Mouse (Mus musculus): ENCODE data around the gene Inf2. TPM values are rescaled to one million over a fixed set of nuclear protein-coding genes. Genes with fewer than 3 reads are reported as not detected.

Gene Inf2
- polyA plus RNA-seq, 1 experiment from 2014 or later: 5.3 TPM

DNA sequence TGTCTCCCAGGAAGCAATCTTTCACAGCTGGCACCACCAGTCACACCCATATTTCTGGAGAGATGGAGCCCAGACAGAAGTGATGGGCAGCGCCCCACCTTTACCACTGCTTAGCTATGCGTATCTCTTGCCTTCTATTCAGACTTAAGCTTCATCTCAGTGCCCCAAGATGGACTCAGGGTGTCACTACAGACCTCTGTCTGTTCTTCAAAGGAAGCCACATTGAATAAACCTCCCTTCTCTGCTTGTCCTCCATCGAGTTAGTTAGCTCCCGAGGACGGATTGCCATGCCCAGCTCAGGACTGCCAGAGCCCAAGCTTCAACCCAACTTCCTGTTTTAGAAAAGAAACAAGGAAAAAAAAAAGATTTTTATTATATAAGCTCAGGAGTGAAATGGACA is 26.1 kb upstream of the Inf2 start:
- Histone ChIP-seq H3K9me3 (ENCODE audit: low read length) (no peaks in the 10 kb centered on the region), H3K4me3 (ENCODE audit: low read length) (no peak overlapping the region), H3K4me1 (ENCODE audit: insufficient read depth, low read length) (no peaks in the 10 kb centered on the region), H3K27me3 (ENCODE audit: insufficient read depth, low read length) (no peaks in the 10 kb centered on the region), H3K27ac (ENCODE audit: low read length) (no peak overlapping the region), H3K36me3 (ENCODE audit: insufficient read depth, low read length) (no peaks in the 10 kb centered on the region), H3K9ac (replicated peaks; ENCODE audit: low read length) (no peak overlapping the region), H3K4me2 (replicated peaks; ENCODE audit: low read depth, low read length) (no peak overlapping the region)
- WGBS: 69% methylated on average over 5 of the region's 5 CpGs
- ATAC-seq (ENCODE audit: low FRiP score, low TSS enrichment): no peak

DNA sequence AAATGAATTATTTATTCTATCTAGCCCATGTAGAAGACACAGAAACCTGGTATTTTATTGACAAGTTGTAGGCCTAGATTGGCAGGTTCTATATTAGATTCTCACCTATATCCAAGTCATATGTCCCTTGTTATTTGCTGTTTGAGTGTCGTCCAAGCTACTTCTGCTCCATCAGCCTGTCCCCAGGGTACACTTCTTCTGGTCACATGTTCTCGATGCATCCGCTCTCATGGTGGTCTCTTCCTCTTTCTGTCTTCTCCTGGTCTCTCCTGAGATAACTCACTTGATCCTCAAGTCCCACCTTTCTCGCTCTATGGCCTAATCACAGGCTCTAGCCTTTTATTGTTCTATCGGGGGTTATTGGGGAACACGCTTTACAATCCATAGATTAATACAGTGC is 25.6 kb upstream of the Inf2 start:
- 92% methylated on average over 6 of the region's 6 CpGs for WGBS
- ATAC-seq (ENCODE audit: low FRiP score, low TSS enrichment): no peak

DNA sequence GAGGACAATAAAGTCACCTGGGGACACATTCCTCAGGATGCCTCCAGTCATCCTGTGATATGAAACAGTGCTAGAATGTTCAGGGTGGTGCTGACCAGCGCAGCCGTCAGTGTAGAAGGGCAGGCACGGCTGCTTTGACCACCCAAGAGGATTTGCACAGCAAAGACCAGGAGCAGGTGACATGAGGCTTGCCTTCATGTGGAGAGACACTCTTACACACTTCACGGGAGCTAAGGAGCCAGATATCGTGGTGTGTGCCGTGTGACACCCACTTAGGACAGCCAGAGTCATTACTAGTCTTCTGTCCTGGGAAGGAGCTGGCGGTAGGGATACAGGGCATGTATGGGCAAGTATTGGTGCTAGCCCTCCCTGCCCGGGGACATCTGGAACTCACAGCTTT is 18.4 kb upstream of the Inf2 start:
- no peak overlapping the region for H3K4me3 ChIP-seq (ENCODE audit: low read length)
- H3K27ac ChIP-seq (ENCODE audit: low read length): no peak overlapping the region
- no peak overlapping the region for H3K4me2 ChIP-seq (replicated peaks; ENCODE audit: low read depth, low read length)
- WGBS: 89% methylated on average over 8 of the region's 8 CpGs
- no peaks in the 10 kb centered on the region for H3K36me3 ChIP-seq (ENCODE audit: insufficient read depth, low read length)
- no peaks in the 10 kb centered on the region for H3K9me3 ChIP-seq (ENCODE audit: low read length)
- no peak for ATAC-seq (ENCODE audit: low FRiP score, low TSS enrichment)
- no peak overlapping the region for H3K9ac ChIP-seq (replicated peaks; ENCODE audit: low read length)
- no peaks in the 10 kb centered on the region for H3K4me1 ChIP-seq (ENCODE audit: insufficient read depth, low read length)
- H3K27me3 ChIP-seq (ENCODE audit: insufficient read depth, low read length): no peaks in the 10 kb centered on the region

More for the DNA sequence above, 25.6 kb upstream of the Inf2 start:
- Histone ChIP-seq H3K36me3 (ENCODE audit: insufficient read depth, low read length) (no peaks in the 10 kb centered on the region), H3K27me3 (ENCODE audit: insufficient read depth, low read length) (no peaks in the 10 kb centered on the region), H3K4me2 (replicated peaks; ENCODE audit: low read depth, low read length) (no peak overlapping the region), H3K9me3 (ENCODE audit: low read length) (no peaks in the 10 kb centered on the region), H3K27ac (ENCODE audit: low read length) (no peak overlapping the region), H3K4me3 (ENCODE audit: low read length) (no peak overlapping the region), H3K9ac (replicated peaks; ENCODE audit: low read length) (no peak overlapping the region), H3K4me1 (ENCODE audit: insufficient read depth, low read length) (no peaks in the 10 kb centered on the region)

DNA sequence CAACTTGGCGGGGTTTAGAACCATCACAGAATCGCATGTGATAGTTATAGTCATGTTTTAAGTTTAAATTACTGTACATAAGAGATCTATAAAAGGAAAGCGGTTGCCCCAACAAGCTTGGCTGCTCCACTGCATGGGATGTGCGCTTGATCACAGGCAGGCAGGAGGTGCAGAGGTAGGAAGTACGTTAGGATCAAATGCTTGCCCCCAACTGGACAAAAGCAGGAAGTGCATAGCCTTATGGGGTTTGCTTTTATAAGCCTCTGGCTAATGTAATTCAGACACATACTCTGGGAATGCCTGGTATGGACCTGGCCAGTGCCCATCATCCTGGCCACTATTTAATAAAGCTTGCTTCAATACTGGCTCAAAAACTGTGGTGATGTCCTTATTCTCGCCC is 17.5 kb upstream of the Inf2 start:
- H3K9ac ChIP-seq (replicated peaks; ENCODE audit: low read length): no peak overlapping the region
- no peak overlapping the region for H3K4me3 ChIP-seq (ENCODE audit: low read length)
- no peak overlapping the region for H3K4me2 ChIP-seq (replicated peaks; ENCODE audit: low read depth, low read length)
- ATAC-seq (ENCODE audit: low FRiP score, low TSS enrichment): peak; percentile 21; the same call in 1 of the 2 replicates
- H3K4me1 ChIP-seq (ENCODE audit: insufficient read depth, low read length): peaks cover 7% of the 10 kb centered on the region
- H3K27ac ChIP-seq (ENCODE audit: low read length): no peak overlapping the region
- H3K9me3 ChIP-seq (ENCODE audit: low read length): no peaks in the 10 kb centered on the region
- WGBS: 61% methylated on average over 6 of the region's 6 CpGs
- H3K27me3 ChIP-seq (ENCODE audit: insufficient read depth, low read length): no peaks in the 10 kb centered on the region
- H3K36me3 ChIP-seq (ENCODE audit: insufficient read depth, low read length): no peaks in the 10 kb centered on the region

DNA sequence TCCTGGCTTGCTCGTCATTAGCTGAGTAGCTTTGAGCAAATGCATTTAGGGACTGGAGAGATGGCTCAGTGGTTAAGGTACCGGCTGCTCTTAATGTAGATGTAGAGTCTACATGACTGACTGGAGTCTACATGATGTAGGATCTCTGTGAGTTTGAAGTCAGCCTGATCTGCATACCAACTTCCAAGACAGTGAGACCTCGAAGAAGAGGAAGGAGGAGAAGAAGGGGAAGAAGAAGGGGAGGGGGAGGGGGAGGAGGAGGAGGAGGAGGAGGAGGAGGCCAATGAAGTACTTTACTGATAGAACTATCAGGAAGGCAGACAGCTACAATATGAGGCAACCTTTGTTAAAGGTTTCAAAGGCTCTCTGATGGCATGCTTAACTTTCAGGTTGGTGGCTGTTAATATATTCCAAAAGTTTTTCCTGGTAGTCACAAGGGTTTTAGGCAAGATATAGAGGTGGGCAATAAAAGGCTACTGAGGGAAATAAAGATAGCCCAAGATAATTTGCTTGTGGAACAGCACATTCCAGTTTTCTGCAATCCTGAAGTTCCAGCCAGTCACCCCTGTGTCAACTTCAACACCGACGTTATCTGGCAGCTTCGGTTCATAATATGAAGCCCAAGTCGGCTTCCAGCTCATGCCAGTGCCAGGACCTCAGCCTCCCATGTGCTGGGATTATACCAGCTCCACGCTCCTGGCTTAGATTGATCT is 13.2 kb upstream of the Inf2 start:
- H3K9me3 ChIP-seq (ENCODE audit: low read length): no peaks in the 10 kb centered on the region
- H3K4me2 ChIP-seq (replicated peaks; ENCODE audit: low read depth, low read length): no peak overlapping the region; the same call in 1 of the 2 replicates
- WGBS: 66% methylated on average over 8 of the region's 8 CpGs
- no peak overlapping the region for H3K9ac ChIP-seq (replicated peaks; ENCODE audit: low read length)
- H3K27me3 ChIP-seq (ENCODE audit: insufficient read depth, low read length): no peaks in the 10 kb centered on the region
- ATAC-seq (ENCODE audit: low FRiP score, low TSS enrichment): no peak
- peaks cover 43% of the 10 kb centered on the region for H3K4me1 ChIP-seq (ENCODE audit: insufficient read depth, low read length)
- H3K4me3 ChIP-seq (ENCODE audit: low read length): no peak overlapping the region
- H3K27ac ChIP-seq (ENCODE audit: low read length): peak overlapping the region; percentile 94
- H3K36me3 ChIP-seq (ENCODE audit: insufficient read depth, low read length): no peaks in the 10 kb centered on the region

DNA sequence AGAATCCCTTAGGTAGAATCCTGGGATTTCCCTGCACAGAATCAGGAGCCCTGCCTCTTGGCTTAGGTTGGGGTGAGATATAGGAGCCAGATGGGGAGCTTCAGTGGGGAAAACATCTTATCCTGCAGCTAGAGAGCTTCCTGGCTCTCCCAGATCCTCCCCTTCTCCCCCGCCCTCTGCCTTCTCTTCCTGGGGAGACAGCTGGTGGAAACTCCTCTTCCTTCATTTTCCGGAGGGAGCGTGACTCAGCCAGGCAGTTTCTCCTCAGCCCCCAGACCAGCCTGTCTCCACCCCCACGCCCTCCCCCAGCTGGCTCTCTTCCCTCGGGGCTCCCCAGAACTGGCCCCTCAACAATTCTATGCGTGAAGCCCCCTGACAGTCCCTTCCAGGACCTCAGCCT is 12.2 kb upstream of the Inf2 start:
- peak overlapping the region; percentile 94 for H3K27ac ChIP-seq (ENCODE audit: low read length)
- no peaks in the 10 kb centered on the region for H3K27me3 ChIP-seq (ENCODE audit: insufficient read depth, low read length)
- H3K4me3 ChIP-seq (ENCODE audit: low read length): no peak overlapping the region
- WGBS: 6% methylated on average over 6 of the region's 6 CpGs
- no peaks in the 10 kb centered on the region for H3K36me3 ChIP-seq (ENCODE audit: insufficient read depth, low read length)
- peak overlapping the region; percentile 48 for H3K9ac ChIP-seq (replicated peaks; ENCODE audit: low read length)
- H3K9me3 ChIP-seq (ENCODE audit: low read length): no peaks in the 10 kb centered on the region
- ATAC-seq (ENCODE audit: low FRiP score, low TSS enrichment): no peak; the same call in none of the 2 replicates
- H3K4me1 ChIP-seq (ENCODE audit: insufficient read depth, low read length): peaks cover 43% of the 10 kb centered on the region
- peak overlapping the region; percentile 40 for H3K4me2 ChIP-seq (replicated peaks; ENCODE audit: low read depth, low read length)

DNA sequence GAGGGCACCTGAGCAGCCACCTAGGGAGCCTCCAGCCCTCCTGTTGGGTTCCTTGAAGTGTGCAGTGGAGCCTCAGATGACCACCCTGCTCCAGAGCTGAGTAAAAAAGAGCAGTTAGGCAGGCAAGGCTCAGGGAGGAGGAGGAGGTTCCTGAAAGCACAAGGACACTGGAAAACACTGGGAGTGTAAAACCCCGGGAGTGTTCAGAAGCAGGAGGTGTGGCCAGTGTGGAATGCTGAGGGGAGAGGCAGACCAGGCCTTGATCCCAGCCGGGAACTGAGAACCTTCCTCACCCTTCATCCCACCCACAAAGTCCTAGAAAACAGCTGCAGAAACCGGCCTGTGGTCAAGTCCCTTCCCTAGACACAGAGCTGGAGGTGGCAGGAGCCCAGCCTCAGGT is 11.8 kb upstream of the Inf2 start:
- Histone ChIP-seq H3K4me2 (replicated peaks; ENCODE audit: low read depth, low read length) (peak overlapping the region; percentile 40), H3K9me3 (ENCODE audit: low read length) (no peaks in the 10 kb centered on the region), H3K36me3 (ENCODE audit: insufficient read depth, low read length) (no peaks in the 10 kb centered on the region), H3K9ac (replicated peaks; ENCODE audit: low read length) (peak overlapping the region; percentile 48), H3K27ac (ENCODE audit: low read length) (peak overlapping the region; percentile 94), H3K4me3 (ENCODE audit: low read length) (no peak overlapping the region), H3K27me3 (ENCODE audit: insufficient read depth, low read length) (no peaks in the 10 kb centered on the region), H3K4me1 (ENCODE audit: insufficient read depth, low read length) (peaks cover 43% of the 10 kb centered on the region)
- WGBS: 2% methylated on average over 3 of the region's 3 CpGs
- peak; percentile 89 for ATAC-seq (ENCODE audit: low FRiP score, low TSS enrichment)

DNA sequence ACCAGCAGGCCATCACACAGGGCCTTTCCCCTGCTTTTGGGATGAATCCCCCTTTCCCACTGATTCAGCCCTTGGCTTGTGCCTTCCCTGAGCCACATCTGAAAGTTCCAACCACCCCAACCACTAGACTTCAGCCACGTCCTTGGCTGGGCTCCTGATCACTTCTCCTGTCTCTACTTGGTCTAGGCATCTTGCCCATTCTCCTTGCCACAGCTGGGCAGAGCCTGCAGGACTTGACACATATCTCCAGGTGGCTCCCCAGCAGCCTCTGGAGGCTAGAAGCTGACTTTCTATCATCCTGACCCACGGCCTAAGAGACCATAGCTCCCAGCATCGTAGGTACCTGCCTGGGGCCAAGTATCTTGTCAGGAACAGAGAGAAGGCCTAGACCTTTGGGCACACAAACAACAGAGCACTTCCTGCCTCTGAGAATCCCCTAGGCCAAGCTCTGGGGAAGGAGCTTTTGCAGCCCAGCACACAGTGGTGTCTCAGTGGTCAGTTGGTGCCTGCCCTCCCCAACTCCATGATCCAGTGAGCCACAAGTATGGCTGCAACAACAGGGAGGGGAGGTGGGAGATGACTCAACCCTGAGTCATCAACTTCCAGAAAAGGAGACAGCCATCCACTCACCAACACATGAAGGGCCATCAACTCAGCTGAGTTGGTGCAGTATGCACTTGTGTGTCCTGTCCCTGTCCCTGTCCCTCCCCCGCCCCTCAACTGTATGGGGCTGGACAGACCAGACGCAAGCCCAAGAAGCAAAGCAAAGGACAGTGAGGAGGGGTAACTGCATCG is 10.1 kb upstream of the Inf2 start:
- WGBS: 73% methylated on average over 6 of the region's 6 CpGs
- no peaks in the 10 kb centered on the region for H3K27me3 ChIP-seq (ENCODE audit: insufficient read depth, low read length)
- no peaks in the 10 kb centered on the region for H3K36me3 ChIP-seq (ENCODE audit: insufficient read depth, low read length)
- H3K4me3 ChIP-seq (ENCODE audit: low read length): no peak overlapping the region
- ATAC-seq (ENCODE audit: low FRiP score, low TSS enrichment): no peak
- no peak overlapping the region for H3K4me2 ChIP-seq (replicated peaks; ENCODE audit: low read depth, low read length)
- 0 out of 2 replicates have a peak overlapping the region, but pooled peaks have one; percentile 2 for H3K27ac ChIP-seq (ENCODE audit: low read length)
- H3K4me1 ChIP-seq (ENCODE audit: insufficient read depth, low read length): peaks cover 43% of the 10 kb centered on the region
- H3K9me3 ChIP-seq (ENCODE audit: low read length): no peaks in the 10 kb centered on the region
- H3K9ac ChIP-seq (replicated peaks; ENCODE audit: low read length): no peak overlapping the region

DNA sequence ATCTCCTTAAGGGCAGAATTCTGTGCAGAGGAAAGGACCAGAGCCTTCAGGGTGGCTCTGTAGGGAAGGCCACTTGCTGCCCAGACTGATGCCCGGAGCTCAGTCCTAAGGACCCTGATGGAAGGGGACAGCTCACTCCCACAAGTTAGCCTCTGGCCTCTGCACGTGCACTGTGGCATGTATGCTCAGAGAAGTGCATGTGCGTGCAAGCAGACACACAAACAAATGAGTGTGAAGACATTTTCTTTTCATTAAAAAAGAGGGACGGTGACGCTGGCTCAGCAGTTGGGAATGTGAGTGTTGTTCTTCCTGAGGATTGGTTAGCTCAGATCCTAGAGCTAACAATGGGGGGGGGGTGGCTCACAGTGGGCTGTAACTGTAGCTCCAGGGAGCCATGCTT is 9.2 kb upstream of the Inf2 start:
- H3K4me3 ChIP-seq (ENCODE audit: low read length): no peak overlapping the region
- 44% methylated on average over 5 of the region's 5 CpGs for WGBS
- H3K4me2 ChIP-seq (replicated peaks; ENCODE audit: low read depth, low read length): no peak overlapping the region
- H3K4me1 ChIP-seq (ENCODE audit: insufficient read depth, low read length): peaks cover 43% of the 10 kb centered on the region
- no peaks in the 10 kb centered on the region for H3K36me3 ChIP-seq (ENCODE audit: insufficient read depth, low read length)
- no peaks in the 10 kb centered on the region for H3K9me3 ChIP-seq (ENCODE audit: low read length)
- no peaks in the 10 kb centered on the region for H3K27me3 ChIP-seq (ENCODE audit: insufficient read depth, low read length)
- no peak for ATAC-seq (ENCODE audit: low FRiP score, low TSS enrichment)
- H3K27ac ChIP-seq (ENCODE audit: low read length): peak overlapping the region; percentile 9; the same call in 1 of the 2 replicates
- H3K9ac ChIP-seq (replicated peaks; ENCODE audit: low read length): no peak overlapping the region

DNA sequence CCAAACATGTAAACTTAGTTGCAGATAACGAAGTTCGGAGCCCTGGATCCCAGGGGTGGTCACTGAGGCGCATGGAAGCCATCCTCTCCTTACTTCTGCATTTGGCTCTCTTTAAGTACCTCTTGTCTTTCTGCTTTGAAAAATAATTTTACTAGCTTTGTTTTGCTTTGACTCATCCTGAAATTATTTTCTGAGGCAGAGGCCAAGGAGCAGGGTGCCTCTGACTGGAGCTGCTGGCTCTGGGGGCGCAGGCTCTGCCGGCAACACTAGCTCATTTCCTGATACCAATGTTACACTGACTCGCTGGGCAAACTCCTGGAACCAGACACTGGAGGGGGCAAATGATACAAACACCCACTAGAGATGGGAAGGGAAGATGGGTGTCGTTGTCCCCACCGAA is 8.7 kb upstream of the Inf2 start:
- Histone ChIP-seq H3K4me2 (replicated peaks; ENCODE audit: low read depth, low read length) (no peak overlapping the region), H3K9ac (replicated peaks; ENCODE audit: low read length) (no peak overlapping the region), H3K9me3 (ENCODE audit: low read length) (no peaks in the 10 kb centered on the region), H3K27ac (ENCODE audit: low read length) (peak overlapping the region; percentile 9; the same call in 1 of the 2 replicates), H3K36me3 (ENCODE audit: insufficient read depth, low read length) (no peaks in the 10 kb centered on the region), H3K27me3 (ENCODE audit: insufficient read depth, low read length) (no peaks in the 10 kb centered on the region), H3K4me1 (ENCODE audit: insufficient read depth, low read length) (peaks cover 43% of the 10 kb centered on the region), H3K4me3 (ENCODE audit: low read length) (no peak overlapping the region)
- ATAC-seq (ENCODE audit: low FRiP score, low TSS enrichment): no peak
- 80% methylated on average over 8 of the region's 8 CpGs for WGBS
